Mouse (Mus musculus): ENCODE measurements around the gene Hrc. TPM values are rescaled to one million over a fixed set of nuclear protein-coding genes. Genes with fewer than 3 reads are reported as not detected.

Gene Hrc
- polyA plus RNA-seq, 1 experiment, result 0.35 TPM

DNA sequence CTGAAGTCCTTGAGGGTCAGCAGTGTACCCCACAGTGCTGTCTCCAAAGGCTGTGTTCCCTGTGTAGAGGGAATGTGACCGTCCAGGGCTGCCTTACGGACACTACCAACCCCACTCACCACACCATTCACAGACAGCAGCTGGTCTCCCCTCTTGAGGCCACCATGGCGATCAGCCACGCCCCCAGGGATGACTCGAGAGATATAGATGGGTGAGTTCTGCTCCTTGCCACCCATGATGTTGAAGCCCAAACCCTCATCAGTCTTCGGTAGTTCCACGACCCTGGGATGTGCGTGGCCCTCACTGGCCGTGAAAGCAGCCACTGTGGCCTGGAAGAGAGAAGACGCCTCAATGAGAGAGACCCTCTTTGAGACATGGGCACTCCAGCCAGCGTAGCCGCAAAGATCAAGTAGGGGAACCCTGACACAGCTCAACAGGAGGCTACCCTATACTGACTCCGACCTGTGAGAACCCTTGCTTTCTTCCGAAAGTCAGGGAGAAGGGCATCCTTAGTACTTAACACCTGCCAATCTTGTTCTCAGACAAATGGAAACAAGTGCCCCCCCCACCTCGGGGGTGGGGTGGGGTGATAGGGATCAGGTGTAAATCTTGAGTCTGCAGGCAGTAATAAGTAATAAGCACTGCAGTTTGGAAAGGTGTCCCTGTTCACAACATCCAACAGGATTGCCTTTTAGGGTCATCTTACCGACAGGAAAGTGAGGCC is 34.1 kb downstream of the Hrc start:
- TF ChIP-seq POLR2A (IDR thresholded peaks at IDR 0.05; ENCODE audit: extremely low read depth, insufficient read depth, low read length) (no peak), CTCF (IDR thresholded peaks at IDR 0.05; ENCODE audit: extremely low read depth, insufficient read depth, low read length) (no peak)
- Histone ChIP-seq H3K4me3 (ENCODE audit: insufficient read depth, low read length) (peak overlapping the region; percentile 90), H3K27ac (ENCODE audit: insufficient read depth, low read length) (peak overlapping the region; percentile 73; the same call in 1 of the 2 replicates), H3K4me1 (ENCODE audit: control insufficient read depth, insufficient read depth, low read length) (peaks cover 3% of the 10 kb centered on the region; the same call in 1 of the 2 replicates)

DNA sequence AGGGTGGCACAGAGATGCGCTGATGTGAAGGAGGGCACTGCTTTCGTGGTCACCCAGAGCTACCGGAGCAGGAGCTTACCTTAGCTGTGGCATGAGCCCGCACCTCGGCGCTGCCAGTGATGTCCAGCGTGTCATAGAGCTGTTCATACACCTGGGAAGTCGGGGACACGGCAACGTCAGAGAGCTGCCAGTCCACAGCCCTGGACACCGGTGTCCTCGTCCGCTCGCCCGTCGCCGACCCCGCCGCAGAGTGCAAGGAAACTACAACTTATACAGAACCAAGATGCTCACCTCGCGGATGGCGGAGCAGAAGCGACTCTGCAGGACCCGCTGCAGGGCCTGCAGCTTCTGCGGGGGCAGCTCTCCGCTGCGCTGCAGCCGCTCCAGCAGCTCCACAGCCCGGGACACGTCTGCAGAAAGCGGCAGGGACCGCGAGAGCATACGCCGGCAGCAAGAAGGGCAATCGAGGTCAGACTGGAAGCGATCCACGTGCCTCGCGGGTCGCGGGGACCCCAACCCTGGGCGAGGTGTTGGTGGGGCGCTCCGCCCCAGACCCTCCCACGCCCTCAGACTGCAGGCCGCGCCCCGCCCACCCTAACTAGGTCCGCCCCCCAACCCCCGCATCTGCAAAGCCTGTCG is 34.9 kb downstream of the Hrc start:
- H3K4me1 ChIP-seq (ENCODE audit: control insufficient read depth, insufficient read depth, low read length), result peaks cover 3% of the 10 kb centered on the region; the same call in 1 of the 2 replicates
- TF ChIP-seq POLR2A (IDR thresholded peaks at IDR 0.05; ENCODE audit: extremely low read depth, insufficient read depth, low read length), result 0 out of 2 replicates have a peak, but pooled peaks have one; percentile 1
- TF ChIP-seq CTCF (IDR thresholded peaks at IDR 0.05; ENCODE audit: extremely low read depth, insufficient read depth, low read length), result no peak
- H3K4me3 ChIP-seq (ENCODE audit: insufficient read depth, low read length), result peak overlapping the region; percentile 90
- H3K27ac ChIP-seq (ENCODE audit: insufficient read depth, low read length), result peak overlapping the region; percentile 73

DNA sequence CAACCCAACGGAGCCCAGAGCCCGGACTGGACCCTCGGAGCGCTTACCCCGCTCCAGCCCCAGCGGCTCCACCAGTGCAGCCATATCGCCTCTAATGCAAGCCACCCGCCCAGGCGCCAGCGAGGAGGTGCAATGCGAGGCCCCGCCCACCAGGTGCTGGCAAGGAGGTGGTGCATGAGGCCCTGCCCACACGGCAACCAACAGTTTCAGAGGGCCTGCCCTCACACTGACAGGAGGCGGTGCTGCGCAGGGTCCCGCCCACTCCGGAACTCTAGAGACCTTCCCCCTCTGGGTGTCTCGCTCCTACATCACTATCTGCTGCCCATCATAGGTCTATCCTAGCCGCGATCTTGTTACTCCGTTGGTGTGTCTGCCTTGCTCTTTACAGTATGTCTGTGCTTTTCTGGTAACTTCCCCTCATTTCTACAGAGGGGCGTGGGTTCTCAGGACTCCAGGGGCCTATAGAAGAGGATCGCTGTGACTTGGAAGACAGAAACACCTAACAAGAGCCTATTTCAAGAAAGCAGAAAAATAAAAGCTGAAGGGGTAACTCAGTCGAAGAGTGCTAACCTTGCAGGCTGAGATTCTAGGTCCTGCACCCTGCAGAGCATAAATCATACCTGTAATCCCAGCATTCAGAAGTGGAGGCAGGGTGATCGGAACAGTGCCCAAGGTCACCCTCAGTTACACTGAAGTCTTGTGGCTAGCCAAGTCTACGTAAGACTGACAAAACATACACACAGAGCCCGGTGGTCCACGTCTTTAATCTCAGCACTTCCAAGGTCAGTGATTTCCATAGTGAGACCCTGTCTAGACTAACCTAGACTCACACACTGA is 35.6 kb downstream of the Hrc start, which contains the start of gene Lin7b:
TSS of gene Lin7b (minus strand) at position 109 of the 837 bp plus-strand sequence.
- Histone ChIP-seq H3K4me1 (ENCODE audit: control insufficient read depth, insufficient read depth, low read length) (peaks cover 3% of the 10 kb centered on the region; the same call in 1 of the 2 replicates), H3K4me3 (ENCODE audit: insufficient read depth, low read length) (peak within 1 kb of the TSS; percentile 90), H3K27ac (ENCODE audit: insufficient read depth, low read length) (peak within 1 kb of the TSS; percentile 73)
- no peak for TF ChIP-seq CTCF (IDR thresholded peaks at IDR 0.05; ENCODE audit: extremely low read depth, insufficient read depth, low read length)
- 0 out of 2 replicates have a peak, but pooled peaks have one; percentile 64 for TF ChIP-seq POLR2A (IDR thresholded peaks at IDR 0.05; ENCODE audit: extremely low read depth, insufficient read depth, low read length)

DNA sequence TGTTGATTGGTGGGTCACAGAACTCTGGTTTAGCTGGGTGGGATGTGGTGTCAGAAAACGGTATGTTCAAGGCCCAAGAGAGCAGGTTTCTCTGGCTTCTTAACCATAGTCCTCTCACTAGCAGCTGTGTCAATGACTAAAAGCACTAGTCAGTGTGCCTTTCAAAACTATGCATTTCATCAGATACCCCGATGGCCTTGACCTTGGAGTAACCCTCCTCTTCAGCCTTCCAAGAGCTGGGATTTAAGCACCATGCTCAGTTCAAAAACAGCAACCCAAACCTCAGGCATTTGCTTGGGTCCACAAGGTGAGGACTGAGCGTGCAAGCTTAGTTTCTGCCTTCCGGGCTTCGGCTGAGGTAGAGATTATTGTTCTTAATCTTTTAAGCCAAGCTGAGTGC is 37.3 kb downstream of the Hrc start:
- Histone ChIP-seq H3K4me1 (ENCODE audit: control insufficient read depth, insufficient read depth, low read length) (peaks cover 3% of the 10 kb centered on the region; the same call in 1 of the 2 replicates), H3K4me3 (ENCODE audit: insufficient read depth, low read length) (no peak overlapping the region), H3K27ac (ENCODE audit: insufficient read depth, low read length) (no peak overlapping the region)
- TF ChIP-seq POLR2A (IDR thresholded peaks at IDR 0.05; ENCODE audit: extremely low read depth, insufficient read depth, low read length) (no peak), CTCF (IDR thresholded peaks at IDR 0.05; ENCODE audit: extremely low read depth, insufficient read depth, low read length) (no peak)

DNA sequence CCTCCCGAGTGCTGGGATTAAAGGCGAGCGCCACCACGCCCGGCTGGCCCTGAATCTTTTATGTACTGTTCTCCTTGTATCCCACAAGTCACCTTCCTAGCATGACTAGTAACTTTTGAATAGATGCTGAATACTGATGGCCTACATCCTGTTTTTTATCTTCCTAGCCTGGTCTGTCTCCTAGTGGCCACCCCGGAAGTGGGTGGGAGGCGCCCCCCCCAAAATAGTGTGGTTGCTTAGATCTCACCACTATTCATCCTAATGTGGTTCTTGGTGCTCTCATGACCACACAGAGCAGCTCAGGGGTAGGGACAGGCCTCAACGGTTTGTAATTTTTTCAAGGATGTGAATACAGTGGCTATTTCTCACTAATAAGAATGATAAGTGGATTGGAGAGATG is 39.5 kb downstream of the Hrc start:
- TF ChIP-seq POLR2A (IDR thresholded peaks at IDR 0.05; ENCODE audit: extremely low read depth, insufficient read depth, low read length), result no peak
- no peak for TF ChIP-seq CTCF (IDR thresholded peaks at IDR 0.05; ENCODE audit: extremely low read depth, insufficient read depth, low read length)
- no peak overlapping the region for H3K27ac ChIP-seq (ENCODE audit: insufficient read depth, low read length)
- H3K4me3 ChIP-seq (ENCODE audit: insufficient read depth, low read length), result no peak overlapping the region
- H3K4me1 ChIP-seq (ENCODE audit: control insufficient read depth, insufficient read depth, low read length), result no peaks in the 10 kb centered on the region; the same call in 1 of the 2 replicates

DNA sequence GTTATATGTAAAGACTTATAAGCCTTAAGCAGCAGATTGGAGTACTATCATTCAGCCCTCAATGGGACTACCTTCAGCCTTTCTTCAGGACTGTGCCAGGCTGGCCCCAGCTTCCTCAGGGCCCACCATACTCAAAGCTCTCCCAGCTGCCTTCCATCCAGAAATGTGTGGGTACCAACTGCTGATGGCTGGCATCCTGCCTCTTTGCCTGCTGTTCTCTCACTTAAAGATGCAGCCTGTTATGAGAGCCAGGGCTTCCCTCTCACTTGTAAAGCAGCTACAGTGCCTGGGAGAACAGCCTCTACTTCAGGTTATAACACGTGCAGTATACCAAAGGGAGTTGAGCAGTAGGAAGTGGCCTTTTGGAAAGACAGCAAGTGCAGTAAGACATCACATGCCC is 41.0 kb downstream of the Hrc start:
- no peak overlapping the region for H3K4me3 ChIP-seq (ENCODE audit: insufficient read depth, low read length)
- H3K27ac ChIP-seq (ENCODE audit: insufficient read depth, low read length), result no peak overlapping the region
- no peak for TF ChIP-seq POLR2A (IDR thresholded peaks at IDR 0.05; ENCODE audit: extremely low read depth, insufficient read depth, low read length)
- no peak for TF ChIP-seq CTCF (IDR thresholded peaks at IDR 0.05; ENCODE audit: extremely low read depth, insufficient read depth, low read length)
- H3K4me1 ChIP-seq (ENCODE audit: control insufficient read depth, insufficient read depth, low read length), result no peaks in the 10 kb centered on the region; the same call in 1 of the 2 replicates

DNA sequence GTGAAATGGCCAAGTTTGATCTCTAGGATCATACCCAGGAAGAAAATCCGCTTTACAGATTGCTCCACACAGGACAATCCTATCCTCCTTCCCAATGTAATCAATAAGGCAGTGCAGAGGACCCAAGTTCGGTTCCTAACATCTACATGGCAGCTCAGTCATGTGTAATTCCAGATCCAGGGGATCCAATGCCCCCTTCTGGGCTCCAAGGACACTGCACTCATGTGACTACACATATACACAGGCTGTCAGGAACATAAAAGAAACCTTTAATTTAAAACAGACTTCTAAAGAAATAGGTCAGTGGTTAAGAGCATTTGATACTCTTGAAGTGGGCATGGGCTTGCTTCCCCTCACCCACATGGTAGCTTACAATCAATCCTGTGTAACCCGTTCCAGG is 51.0 kb downstream of the Hrc start:
- no peak overlapping the region for H3K27ac ChIP-seq (ENCODE audit: insufficient read depth, low read length)
- H3K4me3 ChIP-seq (ENCODE audit: insufficient read depth, low read length), result no peak overlapping the region
- no peaks in the 10 kb centered on the region for H3K4me1 ChIP-seq (ENCODE audit: control insufficient read depth, insufficient read depth, low read length)
- 0 out of 2 replicates have a peak, but pooled peaks have one; percentile 12 for TF ChIP-seq CTCF (IDR thresholded peaks at IDR 0.05; ENCODE audit: extremely low read depth, insufficient read depth, low read length)
- TF ChIP-seq POLR2A (IDR thresholded peaks at IDR 0.05; ENCODE audit: extremely low read depth, insufficient read depth, low read length), result no peak

Other genes starting within 250 kb of the Hrc start
- 12.8 and 13.1 TPM in 2 replicates for gene Rcn3, start 243.1 kb upstream of the Hrc start, polyA plus RNA-seq (2012; rRNA removed)
- gene Fcgrt, start 231.4 kb upstream of the Hrc start, polyA plus RNA-seq (2012; rRNA removed), result 30.7 and 37.0 TPM in 2 replicates
- 361 and 402 TPM in 2 replicates for gene Rps11, start 210.9 kb upstream of the Hrc start, polyA plus RNA-seq (2012; rRNA removed)
- 1,470 and 1,570 TPM in 2 replicates for gene Rpl13a, start 206.5 kb upstream of the Hrc start, polyA plus RNA-seq (2012; rRNA removed)
- gene Gm45713, start 199.1 kb upstream of the Hrc start, polyA plus RNA-seq (2012; rRNA removed), result 0.08 and 0.32 TPM in 2 replicates
- gene Flt3l, start 198.9 kb upstream of the Hrc start, polyA plus RNA-seq (2012; rRNA removed), result 18.4 and 20.8 TPM in 2 replicates
- gene Pih1d1, start 181.0 kb upstream of the Hrc start, polyA plus RNA-seq (2012; rRNA removed), result 59.4 and 60.2 TPM in 2 replicates
- 8.1 and 10.3 TPM in 2 replicates for gene Aldh16a1, start 180.7 kb upstream of the Hrc start, polyA plus RNA-seq (2012; rRNA removed)
- 1,033 and 1,121 TPM in 2 replicates for gene Slc17a7, start 171.3 kb upstream of the Hrc start, polyA plus RNA-seq (2012; rRNA removed)
- gene Gfy, start 155.7 kb upstream of the Hrc start, polyA plus RNA-seq (2012; rRNA removed), result 0.38 and 0.62 TPM in 2 replicates
- not detected in 2 replicates for gene Pth2, start 154.3 kb upstream of the Hrc start, polyA plus RNA-seq (2012; rRNA removed)
- gene Ccdc155, start 130.4 kb upstream of the Hrc start, polyA plus RNA-seq (2012; rRNA removed), result 4.7 and 5.0 TPM in 2 replicates
- gene Dkkl1, start 123.1 kb upstream of the Hrc start, polyA plus RNA-seq (2012; rRNA removed), result 41.4 and 47.2 TPM in 2 replicates
- 5.0 and 6.4 TPM in 2 replicates for gene Tead2, start 119.5 kb upstream of the Hrc start, polyA plus RNA-seq (2012; rRNA removed)
- 10.6 and 11.9 TPM in 2 replicates for gene Cd37, start 96.2 kb upstream of the Hrc start, polyA plus RNA-seq (2012; rRNA removed)
- gene Slc6a16, start 94.2 kb upstream of the Hrc start, polyA plus RNA-seq (2012; rRNA removed), result 2.1 TPM in 2 replicates
- 0.08 and 0.30 TPM in 2 replicates for gene Slc6a21, start 57.8 kb upstream of the Hrc start, polyA plus RNA-seq (2012; rRNA removed)
- 29.1 and 35.1 TPM in 2 replicates for gene Trpm4, start 1.5 kb upstream of the Hrc start, polyA plus RNA-seq (2012; rRNA removed)
- gene Ppfia3, start 31.7 kb downstream of the Hrc start, polyA plus RNA-seq (2012; rRNA removed), result 164 and 167 TPM in 2 replicates
- gene Lin7b, start 35.3 kb downstream of the Hrc start, polyA plus RNA-seq (2012; rRNA removed), result 336 TPM in 2 replicates
- 720 and 793 TPM in 2 replicates for gene Snrnp70, start 60.5 kb downstream of the Hrc start, polyA plus RNA-seq (2012; rRNA removed)
- not detected in 2 replicates for gene Kcna7, start 70.4 kb downstream of the Hrc start, polyA plus RNA-seq (2012; rRNA removed)
- 0.04 and 0.08 TPM in 2 replicates for gene Ntf5, start 78.4 kb downstream of the Hrc start, polyA plus RNA-seq (2012; rRNA removed)
- gene Lhb, start 85.5 kb downstream of the Hrc start, polyA plus RNA-seq (2012; rRNA removed), result 0.17 TPM in 1 of 2 replicates, not detected in the other
- gene Gys1, start 99.6 kb downstream of the Hrc start, polyA plus RNA-seq (2012; rRNA removed), result 25.7 and 26.4 TPM in 2 replicates
- 41.7 and 47.4 TPM in 2 replicates for gene Ruvbl2, start 102.8 kb downstream of the Hrc start, polyA plus RNA-seq (2012; rRNA removed)
- 588 and 637 TPM in 2 replicates for gene Ftl1, start 124.6 kb downstream of the Hrc start, polyA plus RNA-seq (2012; rRNA removed)
- 99.4 and 103 TPM in 2 replicates for gene Bax, start 131.6 kb downstream of the Hrc start, polyA plus RNA-seq (2012; rRNA removed)
- gene Tulp2, start 146.6 kb downstream of the Hrc start, polyA plus RNA-seq (2012; rRNA removed), result 0.11 and 0.13 TPM in 2 replicates
- gene Gm45808, start 151.5 kb downstream of the Hrc start, polyA plus RNA-seq (2012; rRNA removed), result 0.19 TPM in 1 of 2 replicates, not detected in the other
- 5.9 and 6.5 TPM in 2 replicates for gene Dhdh, start 153.5 kb downstream of the Hrc start, polyA plus RNA-seq (2012; rRNA removed)
- gene Nucb1, start 175.1 kb downstream of the Hrc start, polyA plus RNA-seq (2012; rRNA removed), result 88.2 and 99.6 TPM in 2 replicates
- 19.4 and 20.0 TPM in 2 replicates for gene Ppp1r15a, start 191.0 kb downstream of the Hrc start, polyA plus RNA-seq (2012; rRNA removed)
- gene Plekha4, start 191.0 kb downstream of the Hrc start, polyA plus RNA-seq (2012; rRNA removed), result 5.1 and 6.3 TPM in 2 replicates
- 0.45 and 0.54 TPM in 2 replicates for gene Hsd17b14, start 219.6 kb downstream of the Hrc start, polyA plus RNA-seq (2012; rRNA removed)
- 26.1 and 26.5 TPM in 2 replicates for gene Bcat2, start 234.9 kb downstream of the Hrc start, polyA plus RNA-seq (2012; rRNA removed)